Mouse (Mus musculus) embryonic facial prominence, embryonic 14.5 days (tissue): Measurements from ENCODE around the gene Olfr145. TPM values are rescaled to one million over a fixed set of nuclear protein-coding genes. Genes with fewer than 3 reads are reported as not detected.

ENCODE experiments used
- ATAC-seq: fragments of 200-750 bp; cut with Nextera tagmentation; 2 replicates; pipeline ENCODE4 v1.8.0; 2017; ENCODE audit warnings: low read depth, moderate number of reproducible peaks, moderate TSS enrichment
- DNase-seq: peaks from one replicate; pipeline ENCODE4 v3.0.0-alpha.2; 2015; ENCODE audit warnings: low spot score
- H3K27ac ChIP-seq: fragments of 300-500 bp; sonication (generic); replicated peaks from 2 replicates; pipeline ENCODE4 v1.5.1; 2014; ENCODE audit warnings: low read depth, mild to moderate bottlenecking, low read length, moderate library complexity
- H3K27me3 ChIP-seq: fragments of 300-500 bp; sonication (generic); replicated peaks from 2 replicates; pipeline ENCODE4 v1.6.1; 2014; ENCODE audit warnings: low read length; ENCODE audit not compliant: control insufficient read depth, insufficient read depth
- H3K36me3 ChIP-seq: fragments of 300-500 bp; sonication (generic); 2 replicates; pipeline ENCODE4 v1.6.1; 2014; ENCODE audit warnings: low read length, mixed read lengths; ENCODE audit not compliant: control insufficient read depth, insufficient read depth
- H3K4me1 ChIP-seq: fragments of 300-500 bp; sonication (generic); 2 replicates; pipeline ENCODE4 v1.6.1; 2014; ENCODE audit warnings: antibody characterized with exemption, low read length; ENCODE audit not compliant: control insufficient read depth, insufficient read depth
- H3K4me2 ChIP-seq: fragments of 300-500 bp; sonication (generic); 2 replicates; pipeline ENCODE4 v1.6.1; 2014; ENCODE audit warnings: low read depth, mild to moderate bottlenecking, low read length, moderate library complexity, mixed read lengths
- H3K4me3 ChIP-seq: fragments of 300-500 bp; sonication (generic); 2 replicates; pipeline ENCODE4 v1.5.1; 2014; ENCODE audit warnings: low read depth, mild to moderate bottlenecking, low read length
- H3K9ac ChIP-seq: fragments of 300-500 bp; sonication (generic); 2 replicates; pipeline ENCODE4 v1.6.1; 2014; ENCODE audit warnings: low read depth, mild to moderate bottlenecking, low read length, moderate library complexity, mixed read lengths
- H3K9me3 ChIP-seq: fragments of 300-500 bp; sonication (generic); 2 replicates; pipeline ENCODE4 v1.6.1; 2016; ENCODE audit warnings: low read length; ENCODE audit not compliant: control insufficient read depth
- WGBS: fragments of 180-500 bp; shearing (Covaris S2); extraction: QIAGEN DNeasy Blood & Tissue Kit; methylation state at CpG from one replicate; pipeline ENCODE4 v1.1.7; 2014; 5-methylcytosine and 5-hydroxymethylcytosine counted together
- polyA plus RNA-seq: library from polyadenylated mRNA; unstranded; fragments of >200 nt; fragmentation: Nextera tagmentation; extraction: Ambion mirVana; gene quantifications from 2 replicates; pipeline ENCODE4 v1.2.1, GENCODE M21; 2014

The Olfr145 gene
- polyA plus RNA-seq, result 0.12 and 0.26 TPM in 2 replicates

DNA sequence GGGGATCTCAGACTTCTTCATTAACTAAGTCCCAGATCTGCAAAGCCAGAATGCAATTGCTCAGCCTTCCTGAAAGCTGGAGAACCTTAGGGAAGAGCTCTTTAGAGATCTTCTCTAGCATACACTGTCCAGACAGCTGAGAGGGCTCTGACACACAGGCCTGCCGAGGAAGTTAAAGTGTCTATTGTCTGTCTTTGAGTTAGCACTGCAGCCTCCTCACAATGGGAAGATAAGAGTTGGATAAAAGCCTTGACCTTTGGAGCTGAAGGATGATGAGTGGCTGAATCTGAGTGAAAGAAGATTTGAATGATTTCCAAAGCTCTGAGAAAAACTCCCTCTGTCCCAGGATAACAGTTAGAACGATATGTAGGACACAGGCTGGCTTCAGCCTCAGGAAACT, at the start of gene Olfr145:
TSS of gene Olfr145 (plus strand) at position 64 of the 400 bp plus-strand sequence.
- H3K4me2 ChIP-seq, result no peak within 1 kb of the TSS
- no peak within 1 kb of the TSS for H3K27ac ChIP-seq
- ATAC-seq (no peak), DNase-seq (no peak)
- H3K27me3 ChIP-seq, result no peaks in the 10 kb centered on the region
- no peak within 1 kb of the TSS for H3K4me3 ChIP-seq
- no peak within 1 kb of the TSS for H3K9ac ChIP-seq
- no peaks in the 10 kb centered on the region for H3K9me3 ChIP-seq
- H3K4me1 ChIP-seq, result no peaks in the 10 kb centered on the region
- WGBS, result 51% methylated on average over 2 of the region's 2 CpGs
- no peaks in the 10 kb centered on the region for H3K36me3 ChIP-seq

- 78% methylated on average over 2 of the region's 2 CpGs for WGBS
- no peak for DNase-seq
- H3K27ac ChIP-seq, result no peak overlapping the region
Observed at GRCm38 (mm10) chr9:37849267-37849666, 47.3 kb upstream of the Olfr145 start.

DNA sequence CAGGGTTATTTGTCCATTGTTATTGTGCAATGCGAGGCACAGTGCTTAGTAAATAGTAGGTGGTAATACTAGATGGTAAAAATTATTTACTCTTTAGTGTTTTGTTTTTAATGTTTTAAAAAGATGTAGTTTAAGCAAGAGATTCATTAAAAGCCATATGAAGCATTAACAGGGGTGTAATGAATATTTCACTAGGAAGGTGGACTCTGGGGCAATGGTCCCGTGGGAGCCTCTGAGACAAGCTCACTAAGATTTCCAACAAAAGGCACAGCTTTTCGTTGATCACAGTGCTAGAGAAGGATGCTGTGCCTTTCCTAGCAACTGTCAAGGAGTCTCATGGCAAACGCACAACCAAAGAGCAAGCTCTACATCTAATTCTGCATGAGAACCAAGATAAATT, 42.6 kb upstream of the Olfr145 start, which contains the start of gene Olfr877:
TSS of gene Olfr877 (plus strand) at position 301 of the 400 bp plus-strand sequence.
- Histone ChIP-seq H3K4me2 (no peak within 1 kb of the TSS), H3K27ac (no peak within 1 kb of the TSS), H3K9me3 (no peaks in the 10 kb centered on the region), H3K4me3 (no peak within 1 kb of the TSS), H3K4me1 (no peaks in the 10 kb centered on the region), H3K9ac (no peak within 1 kb of the TSS), H3K36me3 (no peaks in the 10 kb centered on the region), H3K27me3 (no peaks in the 10 kb centered on the region)
- WGBS, result 70% methylated on average over 4 of the region's 4 CpGs
- ATAC-seq (no peak), DNase-seq (peak; percentile 2)

More at GRCm38 (mm10) chr9:37849267-37849666, 47.3 kb upstream of the Olfr145 start:
- H3K9ac ChIP-seq, result no peak overlapping the region
- H3K4me2 ChIP-seq, result no peak overlapping the region
- no peak for ATAC-seq
- H3K36me3 ChIP-seq, result no peaks in the 10 kb centered on the region
- no peaks in the 10 kb centered on the region for H3K4me1 ChIP-seq
- no peaks in the 10 kb centered on the region for H3K9me3 ChIP-seq
- no peak overlapping the region for H3K4me3 ChIP-seq
- no peaks in the 10 kb centered on the region for H3K27me3 ChIP-seq

DNA sequence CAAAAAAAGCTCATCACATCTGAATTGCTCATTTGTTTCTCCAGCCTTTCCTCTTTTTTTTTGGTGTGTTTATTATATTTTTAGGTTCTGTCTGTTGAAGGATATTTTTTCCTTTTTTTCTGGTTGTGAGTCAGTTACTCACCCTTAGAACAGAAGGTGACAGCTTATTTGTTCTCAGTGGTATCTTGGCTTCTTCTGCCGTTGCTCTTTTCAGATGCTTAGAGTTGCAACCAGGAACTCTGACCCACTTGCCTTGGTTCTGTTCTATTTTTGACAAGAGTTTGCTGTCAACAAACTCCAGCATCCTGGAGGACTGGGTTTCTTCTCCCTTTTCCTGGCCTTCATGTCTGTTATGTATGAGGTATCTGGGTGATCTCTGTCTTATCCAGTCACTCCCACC, 33.2 kb upstream of the Olfr145 start:
- no peak overlapping the region for H3K4me3 ChIP-seq
- H3K4me2 ChIP-seq, result no peak overlapping the region
- H3K27ac ChIP-seq, result no peak overlapping the region
- ATAC-seq (no peak), DNase-seq (no peak)
- H3K36me3 ChIP-seq, result no peaks in the 10 kb centered on the region
- WGBS, result 81% methylated on average over 1 of the region's 1 CpGs
- H3K9ac ChIP-seq, result no peak overlapping the region
- H3K27me3 ChIP-seq, result no peaks in the 10 kb centered on the region
- H3K9me3 ChIP-seq, result no peaks in the 10 kb centered on the region
- H3K4me1 ChIP-seq, result no peaks in the 10 kb centered on the region

DNA sequence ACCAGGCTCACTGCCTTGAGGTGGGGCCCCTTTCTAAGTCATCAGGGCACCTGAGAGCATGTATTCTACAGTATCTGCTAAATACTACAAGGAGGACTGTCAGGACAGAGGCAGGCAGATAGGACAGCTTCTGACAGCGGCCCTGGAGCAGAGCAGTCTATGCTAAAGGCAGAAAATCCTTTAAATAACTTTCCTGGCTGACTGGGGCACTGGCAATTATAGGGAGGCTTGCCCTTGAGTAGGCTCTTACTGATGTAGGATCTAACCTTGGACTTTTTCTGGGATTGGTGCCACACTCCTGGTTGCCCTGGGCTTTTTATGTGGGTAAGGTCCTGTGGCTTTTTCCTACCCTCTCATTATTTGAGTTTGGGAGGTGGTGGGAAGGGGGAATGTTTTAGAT, 26.3 kb upstream of the Olfr145 start:
- H3K4me3 ChIP-seq, result no peak overlapping the region
- ATAC-seq, result peak; percentile 75; the same call in 1 of the 2 replicates
- H3K4me1 ChIP-seq, result no peaks in the 10 kb centered on the region

GRCm38 (mm10) chr9:37871097-37871496, 25.4 kb upstream of the Olfr145 start:
- Histone ChIP-seq H3K36me3 (no peaks in the 10 kb centered on the region), H3K9me3 (no peaks in the 10 kb centered on the region), H3K4me1 (no peaks in the 10 kb centered on the region), H3K9ac (no peak overlapping the region), H3K27me3 (no peaks in the 10 kb centered on the region), H3K27ac (no peak overlapping the region), H3K4me3 (no peak overlapping the region), H3K4me2 (no peak overlapping the region)
- DNase-seq (peak; percentile 20), ATAC-seq (no peak)
- 68% methylated on average over 1 of the region's 1 CpGs for WGBS

More for the DNA sequence above, 26.3 kb upstream of the Olfr145 start:
- WGBS, result 76% methylated on average over 1 of the region's 1 CpGs
- no peaks in the 10 kb centered on the region for H3K9me3 ChIP-seq
- H3K9ac ChIP-seq, result no peak overlapping the region
- H3K27me3 ChIP-seq, result no peaks in the 10 kb centered on the region
- peak; percentile 53 for DNase-seq
- no peak overlapping the region for H3K4me2 ChIP-seq
- H3K36me3 ChIP-seq, result no peaks in the 10 kb centered on the region
- no peak overlapping the region for H3K27ac ChIP-seq

- DNase-seq, result no peak
- 59% methylated on average over 1 of the region's 1 CpGs for WGBS
- Histone ChIP-seq H3K4me2 (no peak overlapping the region), H3K4me1 (no peaks in the 10 kb centered on the region), H3K27me3 (no peaks in the 10 kb centered on the region), H3K9ac (no peak overlapping the region), H3K4me3 (no peak overlapping the region), H3K27ac (no peak overlapping the region), H3K9me3 (no peaks in the 10 kb centered on the region), H3K36me3 (no peaks in the 10 kb centered on the region)
- ATAC-seq, result no peak
Observed at GRCm38 (mm10) chr9:37871536-37871935, 25.0 kb upstream of the Olfr145 start.

DNA sequence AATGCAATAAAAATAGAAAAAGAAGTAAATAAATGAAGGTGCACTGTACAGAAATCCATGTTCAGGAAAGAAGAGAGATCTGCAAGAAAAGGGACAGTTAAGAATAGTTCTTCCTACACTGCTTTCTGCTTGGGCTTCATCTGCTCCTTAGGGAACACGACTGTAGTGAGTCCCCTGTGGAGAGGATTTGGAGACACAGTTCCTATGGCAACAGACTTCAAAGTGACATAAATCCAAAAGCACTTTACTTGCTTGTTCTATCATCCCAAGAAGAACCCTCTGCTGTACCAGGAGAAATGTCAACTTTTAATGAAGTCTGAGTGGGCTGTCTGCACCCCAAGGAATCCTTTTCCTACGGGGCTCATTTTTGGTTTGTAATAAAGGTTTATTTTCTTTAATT, 5.6 kb upstream of the Olfr145 start:
- Histone ChIP-seq H3K4me2 (no peak overlapping the region), H3K9me3 (no peaks in the 10 kb centered on the region), H3K9ac (no peak overlapping the region), H3K27me3 (no peaks in the 10 kb centered on the region), H3K36me3 (no peaks in the 10 kb centered on the region), H3K4me3 (no peak overlapping the region), H3K27ac (no peak overlapping the region), H3K4me1 (no peaks in the 10 kb centered on the region)
- no peak for DNase-seq
- 25% methylated on average over 2 of the region's 2 CpGs for WGBS
- ATAC-seq, result no peak

GRCm38 (mm10) chr9:37905555-37905954, 9.0 kb downstream of the Olfr145 start:
- Histone ChIP-seq H3K9ac (no peak overlapping the region), H3K27me3 (no peaks in the 10 kb centered on the region), H3K27ac (no peak overlapping the region), H3K4me3 (no peak overlapping the region), H3K4me2 (no peak overlapping the region), H3K36me3 (no peaks in the 10 kb centered on the region), H3K4me1 (no peaks in the 10 kb centered on the region), H3K9me3 (no peaks in the 10 kb centered on the region)
- DNase-seq, result no peak
- WGBS, result 65% methylated on average over 3 of the region's 3 CpGs
- ATAC-seq, result no peak
